Mouse (Mus musculus) testis, postnatal 10 days (tissue): ENCODE data around the gene 4930447C04Rik.

Experiments used
- DNase-seq: peaks from one replicate; pipeline ENCODE4 v3.0.0; 2021; ENCODE audit warnings: low spot score

The 4930447C04Rik gene

GRCm38 (mm10) chr12:72943574-72944110 is 3.1 kb upstream of the 4930447C04Rik start:
- DNase-seq, result no peak

- DNase-seq, result no peak
Observed at GRCm38 (mm10) chr12:72942171-72942570, 1.6 kb upstream of the 4930447C04Rik start.

- DNase-seq, result no peak
Observed at GRCm38 (mm10) chr12:72941398-72942051, 951 bp upstream of the 4930447C04Rik start.

GRCm38 (mm10) chr12:72940822-72941397 is 336 bp upstream of the 4930447C04Rik start:
- no peak for DNase-seq

- peak; percentile 53 for DNase-seq
Observed at GRCm38 (mm10) chr12:72939616-72940015, 958 bp downstream of the 4930447C04Rik start, which contains the start of gene Six6. TSS of gene Six6 (plus strand) at chr12:72939892.

GRCm38 (mm10) chr12:72938600-72939490 is 1.7 kb downstream of the 4930447C04Rik start:
- no peak for DNase-seq

- DNase-seq, result no peak
Observed at GRCm38 (mm10) chr12:72938176-72938575, 2.4 kb downstream of the 4930447C04Rik start.

- DNase-seq, result no peak
Observed at GRCm38 (mm10) chr12:72937537-72938120, 2.9 kb downstream of the 4930447C04Rik start.

GRCm38 (mm10) chr12:72936751-72937150 is 3.8 kb downstream of the 4930447C04Rik start:
- DNase-seq, result no peak

- peak; percentile 77 for DNase-seq
Observed at GRCm38 (mm10) chr12:72917159-72917993, 23.2 kb downstream of the 4930447C04Rik start.

- no peak for DNase-seq
Observed at GRCm38 (mm10) chr12:72854377-72855032, 86.1 kb downstream of the 4930447C04Rik start.

GRCm38 (mm10) chr12:72853406-72854076 is 87.0 kb downstream of the 4930447C04Rik start:
- DNase-seq, result no peak

GRCm38 (mm10) chr12:72852264-72852663 is 88.3 kb downstream of the 4930447C04Rik start:
- no peak for DNase-seq

- DNase-seq, result no peak
Observed at GRCm38 (mm10) chr12:72850146-72850545, 90.4 kb downstream of the 4930447C04Rik start.

- peak; percentile 64 for DNase-seq
Observed at GRCm38 (mm10) chr12:72847725-72848124, 92.8 kb downstream of the 4930447C04Rik start.

- no peak for DNase-seq
Observed at GRCm38 (mm10) chr12:72845946-72846345, 94.6 kb downstream of the 4930447C04Rik start.

- peak; percentile 49 for DNase-seq
Observed at GRCm38 (mm10) chr12:72843973-72844620, 96.5 kb downstream of the 4930447C04Rik start.

GRCm38 (mm10) chr12:72843555-72843954 is 97.0 kb downstream of the 4930447C04Rik start:
- DNase-seq, result no peak

- DNase-seq, result no peak
Observed at GRCm38 (mm10) chr12:72843135-72843534, 97.4 kb downstream of the 4930447C04Rik start.
